Comparison of ENCODE assay signal across 23 mouse cellular contexts in genomic region chr2:6796754-6797153, GRCm38 (mm10).
DNase-seq lines count a peak whose midpoint lies in the region; ATAC-seq and TF ChIP-seq lines count a peak whose summit lies in the region.
"Had no signal": no experiment of that assay in that cellular context is flagged by ENCODE, and none has a peak within 500 bp of the region (broad histone marks: within the 10 kb centered on the region; RNA-seq: fewer than 3 reads in every experiment).

No protein-coding gene starts in this region.

- no peaks in the 10 kb centered on the region for H3K9me3 ChIP-seq in forebrain, embryonic 14.5 days (replicated peaks; ENCODE audit: control insufficient read depth, low read length)
- no peaks in the 10 kb centered on the region for H3K9me3 ChIP-seq in forebrain, embryonic 16.5 days (ENCODE audit: control insufficient read depth, low read length)
- H3K9me3 ChIP-seq in midbrain, postnatal 0 days (ENCODE audit: low read length): no peaks in the 10 kb centered on the region
- H3K9me3 ChIP-seq in midbrain, embryonic 14.5 days (ENCODE audit: control insufficient read depth, low read length): no peaks in the 10 kb centered on the region
- H3K9me3 ChIP-seq: embryonic facial prominence, embryonic 13.5 days; heart, embryonic 15.5 days; limb, embryonic 12.5 days; stomach, embryonic 15.5 days had no signal

- no peaks in the 10 kb centered on the region for H3K36me3 ChIP-seq in forebrain, embryonic 14.5 days (ENCODE audit: control insufficient read depth, insufficient read depth, low read length)
- H3K36me3 ChIP-seq in forebrain, embryonic 16.5 days (ENCODE audit: control insufficient read depth, insufficient read depth): peaks cover 2% of the 10 kb centered on the region; the same call in 1 of the 2 replicates
- no peaks in the 10 kb centered on the region for H3K36me3 ChIP-seq in midbrain, postnatal 0 days (ENCODE audit: insufficient read depth, low read length)
- H3K36me3 ChIP-seq in midbrain, embryonic 14.5 days (ENCODE audit: control insufficient read depth, insufficient read depth, low read length): 0 out of 2 replicates have a peak, but pooled peaks cover 4% of the 10 kb centered on the region
- H3K36me3 ChIP-seq: embryonic facial prominence, embryonic 13.5 days; heart, embryonic 15.5 days; limb, embryonic 12.5 days; stomach, embryonic 15.5 days had no signal

- H3K4me1 ChIP-seq in forebrain, embryonic 14.5 days (ENCODE audit: control insufficient read depth, insufficient read depth, low read length): peaks cover 10% of the 10 kb centered on the region
- H3K4me1 ChIP-seq in forebrain, embryonic 16.5 days (replicated peaks; ENCODE audit: control insufficient read depth, insufficient read depth, low read length): peaks cover 32% of the 10 kb centered on the region
- H3K4me1 ChIP-seq in midbrain, postnatal 0 days (ENCODE audit: insufficient read depth, low read length): 0 out of 2 replicates have a peak, but pooled peaks cover 3% of the 10 kb centered on the region
- peaks cover 16% of the 10 kb centered on the region for H3K4me1 ChIP-seq in midbrain, embryonic 14.5 days (ENCODE audit: control insufficient read depth, insufficient read depth, low read length)
- H3K4me1 ChIP-seq: embryonic facial prominence, embryonic 13.5 days; limb, embryonic 12.5 days; stomach, embryonic 15.5 days had no signal

- peak; percentile 33 for DNase-seq in forebrain, embryonic 14.5 days (ENCODE audit: low spot score)
- DNase-seq in midbrain, postnatal 0 days (ENCODE audit: low spot score): peak; percentile 33
- DNase-seq in midbrain, embryonic 14.5 days: no peak
- DNase-seq in mesoderm, embryonic 11.5 days (ENCODE audit: low read depth, low spot score): peak; percentile 58
- no peak for DNase-seq in frontal cortex, adult 2 months (ENCODE audit: extremely low spot score in 1 of 2, low spot score in 1 of 2)
- DNase-seq in layer of hippocampus, adult 9-11 months: no peak
- DNase-seq: adrenal gland, postnatal 14 days; cerebellum, adult 9-10 months; gastrocnemius, adult 2 months; heart, postnatal 36 days; kidney, adult 18-20 months; liver, postnatal 0 days; lung, postnatal 10 days; thymus, postnatal 25 days had no signal

- no peak overlapping the region for H3K4me2 ChIP-seq in forebrain, embryonic 14.5 days (ENCODE audit: low read length)
- H3K4me2 ChIP-seq in forebrain, embryonic 16.5 days (ENCODE audit: low read length): no peak overlapping the region
- H3K4me2 ChIP-seq in midbrain, postnatal 0 days (ENCODE audit: low read depth, low read length, poor library complexity, severe bottlenecking): no peak overlapping the region
- no peak overlapping the region for H3K4me2 ChIP-seq in midbrain, embryonic 14.5 days (ENCODE audit: low read length)
- H3K4me2 ChIP-seq: embryonic facial prominence, embryonic 13.5 days; heart, embryonic 15.5 days; limb, embryonic 12.5 days; liver, embryonic 11.5 days; midbrain, embryonic 11.5 days; stomach, embryonic 15.5 days had no signal

- H3K9ac ChIP-seq in forebrain, embryonic 14.5 days (ENCODE audit: low read length): no peak overlapping the region
- no peak overlapping the region for H3K9ac ChIP-seq in forebrain, embryonic 16.5 days (replicated peaks; ENCODE audit: low read depth, low read length)
- no peak overlapping the region for H3K9ac ChIP-seq in midbrain, postnatal 0 days (replicated peaks; ENCODE audit: low read length, poor library complexity, severe bottlenecking)
- no peak overlapping the region for H3K9ac ChIP-seq in midbrain, embryonic 14.5 days (replicated peaks; ENCODE audit: low read length)
- H3K9ac ChIP-seq: embryonic facial prominence, embryonic 13.5 days; heart, embryonic 15.5 days; limb, embryonic 12.5 days; liver, postnatal 0 days; stomach, embryonic 15.5 days had no signal

- WGBS in forebrain, embryonic 14.5 days: 43% methylated on average over 5 of the region's 5 CpGs
- 31% methylated on average over 5 of the region's 5 CpGs for WGBS in forebrain, embryonic 16.5 days
- 67% methylated on average over 5 of the region's 5 CpGs for WGBS in midbrain, postnatal 0 days
- WGBS in midbrain, embryonic 14.5 days: 56% methylated on average over 5 of the region's 5 CpGs

- no peak for TF ChIP-seq CTCF in midbrain, postnatal 0 days (IDR thresholded peaks at IDR 0.05)

- no peaks in the 10 kb centered on the region for H3K27me3 ChIP-seq in forebrain, embryonic 14.5 days (replicated peaks; ENCODE audit: control insufficient read depth, insufficient read depth, low read length)
- H3K27me3 ChIP-seq in forebrain, embryonic 16.5 days (replicated peaks; ENCODE audit: control insufficient read depth, insufficient read depth, low read length): no peaks in the 10 kb centered on the region
- no peaks in the 10 kb centered on the region for H3K27me3 ChIP-seq in midbrain, postnatal 0 days (ENCODE audit: insufficient read depth, low read length)
- no peaks in the 10 kb centered on the region for H3K27me3 ChIP-seq in midbrain, embryonic 14.5 days (ENCODE audit: control insufficient read depth, insufficient read depth, low read length)
- H3K27me3 ChIP-seq: embryonic facial prominence, embryonic 13.5 days; heart, embryonic 15.5 days; limb, embryonic 12.5 days; stomach, embryonic 15.5 days had no signal

- no peak overlapping the region for H3K4me3 ChIP-seq in forebrain, embryonic 14.5 days (ENCODE audit: low read depth, low read length)
- no peak overlapping the region for H3K4me3 ChIP-seq in forebrain, embryonic 16.5 days (replicated peaks; ENCODE audit: low read length)
- H3K4me3 ChIP-seq in midbrain, postnatal 0 days (ENCODE audit: low read depth, low read length): no peak overlapping the region
- H3K4me3 ChIP-seq in midbrain, embryonic 14.5 days (replicated peaks; ENCODE audit: low read depth, low read length): no peak overlapping the region
- H3K4me3 ChIP-seq: embryonic facial prominence, embryonic 13.5 days; erythroblast, embryonic 14.5 days; gastrocnemius, adult 2 months; heart, embryonic 15.5 days; limb, embryonic 12.5 days; stomach, embryonic 15.5 days had no signal

- H3K27ac ChIP-seq in forebrain, embryonic 14.5 days (ENCODE audit: low read depth, low read length): no peak overlapping the region
- no peak overlapping the region for H3K27ac ChIP-seq in forebrain, embryonic 16.5 days (ENCODE audit: low read length)
- H3K27ac ChIP-seq in midbrain, postnatal 0 days (ENCODE audit: low read depth, low read length): no peak overlapping the region
- H3K27ac ChIP-seq in midbrain, embryonic 14.5 days (replicated peaks; ENCODE audit: low read depth, low read length): no peak overlapping the region
- H3K27ac ChIP-seq: embryonic facial prominence, embryonic 13.5 days; gastrocnemius, adult 2 months; heart, embryonic 15.5 days; limb, embryonic 12.5 days; stomach, embryonic 15.5 days had no signal

- ATAC-seq in forebrain, embryonic 14.5 days: no peak
- no peak for ATAC-seq in forebrain, embryonic 16.5 days
- ATAC-seq in midbrain, postnatal 0 days (ENCODE audit: low FRiP score): no peak
- no peak for ATAC-seq in midbrain, embryonic 14.5 days (ENCODE audit: low FRiP score, low TSS enrichment)
- ATAC-seq: inflammation-experienced regulatory T-cells, adult 6 months; liver, postnatal 0 days had no signal

Comparison
In these comparisons a context has a peak if more than half of its experiments do, and no peak if none do; other contexts are left out.
1. DNase-seq: peak in forebrain, embryonic 14.5 days (single experiment), midbrain, postnatal 0 days (single experiment) and mesoderm, embryonic 11.5 days (single experiment); none in midbrain, embryonic 14.5 days (single experiment), frontal cortex, adult 2 months (0 of 2) and layer of hippocampus, adult 9-11 months (single experiment).